Mouse (Mus musculus) thymus, adult 2 months (tissue): ENCODE results near the gene Ntm. TPM values are rescaled to one million over a fixed set of nuclear protein-coding genes. Genes with fewer than 3 reads are reported as not detected.

Source experiments
- DNase-seq: peaks from one replicate; pipeline ENCODE4 v3.0.0; 2021
- H3K27ac ChIP-seq: fragments of 200-500 bp; 2 replicates; pipeline ENCODE4 v1.5.1; 2012; ENCODE audit warnings: low read length, control low read depth; ENCODE audit not compliant: control insufficient read depth, insufficient read depth
- H3K27me3 ChIP-seq: fragments of 200-500 bp; 2 replicates; pipeline ENCODE4 v1.6.1; 2012; ENCODE audit warnings: mild to moderate bottlenecking, low read length, moderate library complexity, mixed read lengths; ENCODE audit not compliant: control insufficient read depth, insufficient read depth
- H3K36me3 ChIP-seq: fragments of 200-500 bp; 2 replicates; pipeline ENCODE4 v1.6.1; 2012; ENCODE audit warnings: mild to moderate bottlenecking, low read length, moderate library complexity; ENCODE audit not compliant: control insufficient read depth, insufficient read depth
- H3K4me1 ChIP-seq: fragments of 200-500 bp; replicated peaks from 2 replicates; pipeline ENCODE4 v1.6.1; 2012; ENCODE audit warnings: low read length; ENCODE audit not compliant: control insufficient read depth, insufficient read depth
- H3K4me3 ChIP-seq: fragments of 200-500 bp; 2 replicates; pipeline ENCODE4 v1.5.1; 2012; ENCODE audit warnings: mild to moderate bottlenecking, low read length, control low read depth, moderate library complexity; ENCODE audit not compliant: control insufficient read depth, insufficient read depth
- CTCF ChIP-seq: fragments of 200-500 bp; IDR thresholded peaks from 2 replicates; pipeline ENCODE4 v1.5.1; 2012; ENCODE audit warnings: mild to moderate bottlenecking, control low read depth, low read length, moderate library complexity, borderline replicate concordance; ENCODE audit not compliant: control insufficient read depth, poor library complexity, insufficient read depth; ENCODE audit errors: extremely low read depth
- POLR2A ChIP-seq: fragments of 200-500 bp; IDR thresholded peaks from 2 replicates; pipeline ENCODE4 v1.6.1; 2012; ENCODE audit warnings: mild to moderate bottlenecking, low read length, control low read depth, moderate library complexity; ENCODE audit not compliant: control insufficient read depth, poor library complexity, insufficient read depth; ENCODE audit errors: extremely low read depth
- WGBS: fragments of 180-500 bp; shearing (Covaris S2); methylation state at CpG from one replicate; pipeline ENCODE4 v1.1.7; 2018; 5-methylcytosine and 5-hydroxymethylcytosine counted together
- polyA plus RNA-seq: library from polyadenylated mRNA; depleted of rRNA; stranded (reverse); fragments of >200 nt; gene quantifications from 2 replicates; pipeline ENCODE4 v1.2.3, GENCODE M21; 2012

Ntm gene
- polyA plus RNA-seq, 1 experiment = 0.19 TPM

- no peaks in the 10 kb centered on the region for H3K4me1 ChIP-seq
- no peak overlapping the region for H3K4me3 ChIP-seq
- H3K36me3 ChIP-seq = no peaks in the 10 kb centered on the region
- TF ChIP-seq CTCF (no peak), POLR2A (no peak)
- no peaks in the 10 kb centered on the region for H3K27me3 ChIP-seq
- H3K27ac ChIP-seq = no peak overlapping the region
- no peak for DNase-seq
- 95% methylated on average over 1 of the region's 1 CpGs for WGBS
Measured at GRCm38 (mm10) chr9:29406046-29406445, 556.9 kb downstream of the Ntm start.

- no peaks in the 10 kb centered on the region for H3K36me3 ChIP-seq
- no peaks in the 10 kb centered on the region for H3K4me1 ChIP-seq
- no peak overlapping the region for H3K4me3 ChIP-seq
- no peaks in the 10 kb centered on the region for H3K27me3 ChIP-seq
- H3K27ac ChIP-seq = no peak overlapping the region
- DNase-seq = no peak
- TF ChIP-seq POLR2A (no peak), CTCF (no peak)
- 89% methylated on average over 8 of the region's 8 CpGs for WGBS
Measured at GRCm38 (mm10) chr9:29400151-29400550, 562.8 kb downstream of the Ntm start.

- Histone ChIP-seq H3K4me1 (no peaks in the 10 kb centered on the region), H3K27ac (no peak overlapping the region), H3K27me3 (no peaks in the 10 kb centered on the region), H3K4me3 (no peak overlapping the region), H3K36me3 (no peaks in the 10 kb centered on the region)
- WGBS = 84% methylated on average over 5 of the region's 5 CpGs
- TF ChIP-seq CTCF = no peak
- TF ChIP-seq POLR2A = no peak
- no peak for DNase-seq
Measured at GRCm38 (mm10) chr9:29396101-29396500, 566.8 kb downstream of the Ntm start.

- Histone ChIP-seq H3K4me3 (no peak overlapping the region), H3K36me3 (no peaks in the 10 kb centered on the region), H3K27me3 (no peaks in the 10 kb centered on the region), H3K4me1 (no peaks in the 10 kb centered on the region), H3K27ac (no peak overlapping the region)
- no peak for DNase-seq
- 92% methylated on average over 4 of the region's 4 CpGs for WGBS
- no peak for TF ChIP-seq POLR2A
- TF ChIP-seq CTCF = no peak
Measured at GRCm38 (mm10) chr9:29393136-29393535, 569.8 kb downstream of the Ntm start.

- H3K27me3 ChIP-seq = no peaks in the 10 kb centered on the region
- no peaks in the 10 kb centered on the region for H3K4me1 ChIP-seq
- no peak overlapping the region for H3K27ac ChIP-seq
- H3K4me3 ChIP-seq = no peak overlapping the region
- H3K36me3 ChIP-seq = no peaks in the 10 kb centered on the region
- 84% methylated on average over 11 of the region's 11 CpGs for WGBS
- no peak for DNase-seq
- TF ChIP-seq CTCF (no peak), POLR2A (no peak)
Measured at GRCm38 (mm10) chr9:29390796-29391517, 572.0 kb downstream of the Ntm start.

- DNase-seq = no peak
- WGBS = 86% methylated on average over 7 of the region's 7 CpGs
- no peak for TF ChIP-seq POLR2A
- no peak for TF ChIP-seq CTCF
- no peak overlapping the region for H3K4me3 ChIP-seq
- no peaks in the 10 kb centered on the region for H3K36me3 ChIP-seq
- no peak overlapping the region for H3K27ac ChIP-seq
- no peaks in the 10 kb centered on the region for H3K27me3 ChIP-seq
- H3K4me1 ChIP-seq = no peaks in the 10 kb centered on the region
Measured at GRCm38 (mm10) chr9:29389224-29389623, 573.7 kb downstream of the Ntm start.

- Histone ChIP-seq H3K36me3 (no peaks in the 10 kb centered on the region), H3K27ac (no peak overlapping the region), H3K27me3 (no peaks in the 10 kb centered on the region), H3K4me1 (no peaks in the 10 kb centered on the region), H3K4me3 (no peak overlapping the region)
- TF ChIP-seq CTCF = no peak
- TF ChIP-seq POLR2A = no peak
- WGBS = 88% methylated on average over 4 of the region's 4 CpGs
- no peak for DNase-seq
Measured at GRCm38 (mm10) chr9:29387136-29387535, 575.8 kb downstream of the Ntm start.
